Mouse (Mus musculus): Measurements from ENCODE around the gene Glipr1l2. TPM values are rescaled to one million over a fixed set of nuclear protein-coding genes. Genes with fewer than 3 reads are reported as not detected.
"Not testable (repeated sequence)": the region's sequence is repeated elsewhere in the genome, so short reads cannot be mapped to it uniquely, and the experiment has no call there.

The Glipr1l2 gene
- polyA plus RNA-seq (2012; ENCODE audit: insufficient read depth, insufficient read length, low replicate concordance, missing spikeins) = not detected in 2 replicates

DNA sequence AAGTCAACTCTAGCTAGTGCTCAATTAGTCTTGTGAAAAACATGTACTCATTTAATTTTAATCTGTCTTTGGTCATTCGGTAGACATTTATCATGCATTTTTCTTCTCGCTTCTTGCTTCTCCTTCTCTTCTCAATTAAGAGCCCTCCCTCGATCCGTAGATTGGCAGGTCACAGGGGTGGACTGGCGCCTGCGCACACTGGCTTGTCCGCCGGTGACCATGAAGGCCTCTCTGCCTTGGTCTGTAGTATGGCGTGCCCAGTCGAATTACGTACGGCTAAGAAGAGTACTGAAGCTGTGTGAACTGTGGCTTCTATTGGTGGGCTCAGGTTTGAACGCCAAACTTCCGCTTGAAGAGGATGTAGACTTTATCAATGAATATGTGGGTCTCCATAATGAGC, at the start of gene Glipr1l2:
TSS of gene Glipr1l2 (plus strand) at position 198 of the 400 bp plus-strand sequence.
- H3K4me1 ChIP-seq (ENCODE audit: control insufficient read depth, insufficient read depth, low read length) = no peaks in the 10 kb centered on the region
- no peak for TF ChIP-seq POLR2A (IDR thresholded peaks at IDR 0.05; ENCODE audit: insufficient read depth, low read depth, low read length)
- no peak for TF ChIP-seq CTCF (IDR thresholded peaks at IDR 0.05; ENCODE audit: insufficient read depth, low read depth, low read length)
- no peak within 1 kb of the TSS for H3K27ac ChIP-seq (ENCODE audit: insufficient read depth, low read depth, low read length)
- WGBS = 95% methylated on average over 14 of the region's 14 CpGs
- H3K4me3 ChIP-seq (ENCODE audit: insufficient read depth, low read depth, low read length) = no peak within 1 kb of the TSS

DNA sequence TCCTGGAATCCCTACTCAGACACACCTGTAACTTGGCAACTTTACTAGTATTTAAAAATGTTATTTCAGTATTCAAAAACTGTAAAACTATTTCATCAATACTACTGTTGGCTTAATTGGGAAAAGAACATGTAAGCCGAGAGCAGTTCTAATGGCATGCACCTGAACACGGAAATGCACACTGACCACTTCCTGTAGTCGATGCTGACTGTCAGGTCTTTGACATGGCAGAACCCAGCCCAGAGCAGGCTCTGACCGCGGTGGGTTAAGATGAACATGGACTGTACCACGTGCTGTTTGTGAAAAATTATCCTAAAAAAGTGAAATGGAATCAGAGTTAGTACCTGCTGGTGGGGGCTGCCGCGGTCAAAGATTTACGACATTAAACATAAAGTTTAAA, 39.6 kb upstream of the Glipr1l2 start:
- not testable (repeated sequence) for H3K4me1 ChIP-seq (ENCODE audit: control insufficient read depth, insufficient read depth, low read length); H3K27ac ChIP-seq (ENCODE audit: insufficient read depth, low read depth, low read length); H3K4me3 ChIP-seq (ENCODE audit: insufficient read depth, low read depth, low read length)
- 81% methylated on average over 9 of the region's 9 CpGs for WGBS

DNA sequence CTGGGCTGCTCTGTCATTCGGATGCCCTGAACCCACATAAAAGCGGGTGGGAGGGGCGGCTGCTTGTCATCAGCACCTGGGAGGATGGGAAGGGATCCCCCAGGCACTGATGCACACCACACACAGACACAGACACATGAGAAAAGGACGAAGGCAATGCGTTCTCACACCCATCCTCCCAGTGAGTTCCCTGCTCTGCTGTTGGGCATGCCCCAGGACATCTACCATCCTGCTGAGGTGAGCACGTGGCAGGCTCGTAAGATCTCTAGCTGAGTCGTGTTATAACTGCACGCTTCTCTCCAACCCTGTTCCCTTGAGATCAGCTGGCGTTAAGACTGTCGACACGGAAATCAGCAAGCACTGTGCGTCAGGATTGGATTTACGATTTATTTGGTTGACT, 38.9 kb upstream of the Glipr1l2 start:
- not testable (repeated sequence) for H3K4me1 ChIP-seq (ENCODE audit: control insufficient read depth, insufficient read depth, low read length); H3K27ac ChIP-seq (ENCODE audit: insufficient read depth, low read depth, low read length); H3K4me3 ChIP-seq (ENCODE audit: insufficient read depth, low read depth, low read length)
- 60% methylated on average over 13 of the region's 14 CpGs for WGBS

GRCm38 (mm10) chr10:112051220-112051619, 31.9 kb upstream of the Glipr1l2 start:
- Histone ChIP-seq H3K4me1 (ENCODE audit: control insufficient read depth, insufficient read depth, low read length) (no peaks in the 10 kb centered on the region), H3K4me3 (ENCODE audit: insufficient read depth, low read depth, low read length) (no peak overlapping the region), H3K27ac (ENCODE audit: insufficient read depth, low read depth, low read length) (no peak overlapping the region)
- TF ChIP-seq CTCF (IDR thresholded peaks at IDR 0.05; ENCODE audit: insufficient read depth, low read depth, low read length) (no peak), POLR2A (IDR thresholded peaks at IDR 0.05; ENCODE audit: insufficient read depth, low read depth, low read length) (no peak)

DNA sequence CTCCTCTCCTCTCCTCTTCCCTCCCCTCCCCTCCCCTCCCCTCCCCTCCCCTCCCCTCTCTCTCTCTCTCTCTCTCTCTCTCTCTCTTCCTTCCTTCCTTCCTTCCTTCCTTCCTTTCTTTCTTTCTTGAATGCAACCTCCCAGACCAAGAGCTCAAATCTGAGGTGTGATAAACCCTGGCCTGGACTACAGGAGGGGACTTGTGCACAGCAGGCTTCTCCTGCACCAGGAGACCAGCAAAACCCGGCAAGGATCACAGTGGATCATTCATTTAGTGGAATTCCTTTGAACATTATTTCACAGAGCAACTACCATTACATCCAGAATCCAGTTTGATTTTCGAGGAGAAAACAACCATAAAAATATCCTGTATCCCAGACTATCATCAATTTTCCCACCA, 31.2 kb upstream of the Glipr1l2 start:
- H3K27ac ChIP-seq (ENCODE audit: insufficient read depth, low read depth, low read length); H3K4me1 ChIP-seq (ENCODE audit: control insufficient read depth, insufficient read depth, low read length); H3K4me3 ChIP-seq (ENCODE audit: insufficient read depth, low read depth, low read length): not testable (repeated sequence)
- WGBS = 69% methylated on average over 2 of the region's 2 CpGs

GRCm38 (mm10) chr10:112059702-112060582, 23.2 kb upstream of the Glipr1l2 start, which contains the start of gene Glipr1l1:
Glipr1l1 (plus strand) TSS chr10:112060189.
- no peak for TF ChIP-seq CTCF (IDR thresholded peaks at IDR 0.05; ENCODE audit: insufficient read depth, low read depth, low read length)
- no peak for TF ChIP-seq POLR2A (IDR thresholded peaks at IDR 0.05; ENCODE audit: insufficient read depth, low read depth, low read length)
- no peak within 1 kb of the TSS for H3K27ac ChIP-seq (ENCODE audit: insufficient read depth, low read depth, low read length)
- WGBS = 29% methylated on average over 14 of the region's 14 CpGs
- no peak within 1 kb of the TSS for H3K4me3 ChIP-seq (ENCODE audit: insufficient read depth, low read depth, low read length)
- H3K4me1 ChIP-seq (ENCODE audit: control insufficient read depth, insufficient read depth, low read length) = no peaks in the 10 kb centered on the region

GRCm38 (mm10) chr10:112060583-112060934, 22.6 kb upstream of the Glipr1l2 start:
- H3K27ac ChIP-seq (ENCODE audit: insufficient read depth, low read depth, low read length) = not testable (repeated sequence)
- WGBS = 81% methylated on average over 6 of the region's 6 CpGs

DNA sequence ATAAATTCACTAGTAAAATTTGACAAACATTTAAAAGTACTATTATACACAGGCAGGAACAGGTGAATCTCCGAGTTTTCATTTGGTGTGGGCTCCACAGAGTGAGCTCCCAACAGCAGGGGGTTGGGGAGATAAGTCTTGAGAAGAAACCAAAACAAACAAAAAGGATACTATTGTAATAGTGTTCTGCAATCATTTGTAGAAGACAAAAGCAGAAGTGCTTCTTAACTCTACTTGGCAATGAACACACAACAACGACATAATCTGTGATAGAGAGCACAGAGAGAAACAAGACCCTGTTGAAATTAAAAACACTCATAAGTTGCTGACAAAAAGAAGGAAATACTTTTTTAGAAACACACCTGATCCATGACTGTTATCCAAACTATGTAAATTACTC, 3.1 kb upstream of the Glipr1l2 start:
- H3K4me1 ChIP-seq (ENCODE audit: control insufficient read depth, insufficient read depth, low read length) = no peaks in the 10 kb centered on the region
- H3K4me3 ChIP-seq (ENCODE audit: insufficient read depth, low read depth, low read length) = no peak overlapping the region
- H3K27ac ChIP-seq (ENCODE audit: insufficient read depth, low read depth, low read length) = no peak overlapping the region
- WGBS = 42% methylated on average over 2 of the region's 2 CpGs
- TF ChIP-seq CTCF (IDR thresholded peaks at IDR 0.05; ENCODE audit: insufficient read depth, low read depth, low read length) = no peak
- no peak for TF ChIP-seq POLR2A (IDR thresholded peaks at IDR 0.05; ENCODE audit: insufficient read depth, low read depth, low read length)

More at GRCm38 (mm10) chr10:112060583-112060934, 22.6 kb upstream of the Glipr1l2 start:
- H3K4me3 ChIP-seq (ENCODE audit: insufficient read depth, low read depth, low read length); H3K4me1 ChIP-seq (ENCODE audit: control insufficient read depth, insufficient read depth, low read length): not testable (repeated sequence)

DNA sequence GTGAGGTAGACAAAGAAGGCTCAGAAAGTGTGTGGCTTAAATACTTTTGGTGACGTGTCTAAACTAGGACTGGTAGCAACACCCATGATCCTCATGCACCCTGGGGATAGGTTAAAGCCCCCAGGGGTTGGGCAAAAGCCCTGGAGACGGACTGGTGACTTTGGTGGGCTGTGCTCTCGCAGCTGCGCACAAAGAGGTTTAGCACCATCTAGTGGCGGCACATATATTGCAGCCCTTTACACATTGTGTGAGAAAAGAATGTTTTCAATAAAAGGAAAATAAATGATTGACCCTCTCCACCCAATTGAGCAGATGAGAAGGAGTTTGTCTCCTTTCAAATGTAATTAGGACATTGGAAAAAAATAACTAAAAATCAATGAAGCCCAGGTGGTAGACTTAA, 22.6 kb downstream of the Glipr1l2 start:
- not testable (repeated sequence) for H3K4me1 ChIP-seq (ENCODE audit: control insufficient read depth, insufficient read depth, low read length); H3K4me3 ChIP-seq (ENCODE audit: insufficient read depth, low read depth, low read length); H3K27ac ChIP-seq (ENCODE audit: insufficient read depth, low read depth, low read length)
- WGBS = 4% methylated on average over 5 of the region's 5 CpGs

DNA sequence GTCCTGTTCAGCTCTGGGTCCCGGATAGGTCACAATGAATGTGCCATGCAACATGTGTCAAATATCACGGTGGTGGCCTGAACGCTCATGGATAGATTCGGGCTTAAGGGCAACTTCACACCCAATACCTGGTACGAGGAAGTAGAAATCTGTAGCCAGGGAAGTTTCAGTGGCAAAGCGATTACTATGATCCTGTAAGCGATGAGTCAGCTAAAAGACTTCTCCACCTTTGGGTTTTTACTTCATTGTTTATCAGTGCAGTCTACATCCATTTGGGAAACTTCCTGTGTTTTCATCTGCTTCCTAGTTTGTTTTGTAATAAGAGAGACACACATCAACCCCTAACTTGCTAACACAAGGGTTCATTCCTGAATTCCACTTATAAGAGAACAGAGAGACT, 27.2 kb downstream of the Glipr1l2 start:
- H3K4me3 ChIP-seq (ENCODE audit: insufficient read depth, low read depth, low read length) = no peak overlapping the region
- H3K4me1 ChIP-seq (ENCODE audit: control insufficient read depth, insufficient read depth, low read length) = no peaks in the 10 kb centered on the region
- WGBS = 94% methylated on average over 7 of the region's 7 CpGs
- TF ChIP-seq POLR2A (IDR thresholded peaks at IDR 0.05; ENCODE audit: insufficient read depth, low read depth, low read length) = no peak
- TF ChIP-seq CTCF (IDR thresholded peaks at IDR 0.05; ENCODE audit: insufficient read depth, low read depth, low read length) = no peak
- H3K27ac ChIP-seq (ENCODE audit: insufficient read depth, low read depth, low read length) = no peak overlapping the region

DNA sequence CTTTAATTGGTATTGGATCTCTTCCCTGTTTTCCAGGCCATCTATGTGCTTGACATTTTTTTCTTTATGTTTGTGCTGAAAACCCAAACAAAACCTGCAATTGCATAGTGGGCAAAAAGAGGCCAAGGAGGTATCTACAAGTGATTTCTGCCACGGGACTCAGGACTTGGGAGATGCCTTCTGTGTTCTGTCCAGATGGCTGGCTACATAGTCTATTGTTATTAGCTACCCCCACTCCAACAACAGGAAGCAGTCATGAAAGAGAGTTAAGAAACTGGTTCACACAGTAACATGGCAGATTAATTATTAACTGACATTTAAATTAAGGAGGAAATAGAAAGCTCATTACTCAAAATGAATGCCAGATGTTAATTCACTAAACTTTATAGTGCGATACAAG, 41.9 kb downstream of the Glipr1l2 start:
- H3K27ac ChIP-seq (ENCODE audit: insufficient read depth, low read depth, low read length); H3K4me3 ChIP-seq (ENCODE audit: insufficient read depth, low read depth, low read length); H3K4me1 ChIP-seq (ENCODE audit: control insufficient read depth, insufficient read depth, low read length): not testable (repeated sequence)
- WGBS = 38% methylated on average over 2 of the region's 2 CpGs

DNA sequence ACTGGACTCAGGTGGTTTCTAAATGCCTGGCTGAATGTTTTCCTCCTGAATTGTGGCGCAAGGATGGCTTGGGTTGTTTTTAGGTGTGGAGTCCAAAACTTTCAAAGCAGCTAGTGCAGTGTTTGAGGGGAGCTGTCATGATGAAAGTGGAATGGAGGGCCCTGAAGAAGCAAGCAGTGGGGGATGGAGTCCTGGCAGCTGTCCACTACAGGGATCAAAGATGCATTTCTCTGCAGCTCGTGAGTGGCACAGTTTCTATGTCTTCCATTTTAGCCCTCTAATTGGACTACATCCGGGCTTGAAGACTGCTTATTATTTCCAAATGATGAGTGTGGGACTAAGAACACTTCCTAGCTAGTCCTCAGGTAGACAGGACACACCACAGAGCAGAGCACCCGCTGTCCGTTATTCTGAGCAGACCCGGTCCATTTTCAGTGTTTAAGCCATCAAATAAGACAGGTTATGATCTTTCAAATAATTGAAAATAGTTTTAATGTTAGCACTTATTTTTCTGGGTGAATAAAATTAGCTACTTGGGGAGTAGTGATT, 44.6 kb downstream of the Glipr1l2 start:
- not testable (repeated sequence) for H3K27ac ChIP-seq (ENCODE audit: insufficient read depth, low read depth, low read length); H3K4me1 ChIP-seq (ENCODE audit: control insufficient read depth, insufficient read depth, low read length); H3K4me3 ChIP-seq (ENCODE audit: insufficient read depth, low read depth, low read length)
- 66% methylated on average over 6 of the region's 6 CpGs for WGBS

Data from olfactory bulb, adult 2 months (tissue).